31 mouse cellular contexts compared by ENCODE assay signal in genomic region chr2:101594681-101595080, GRCm38 (mm10). TPM values are rescaled to one million over a fixed set of nuclear protein-coding genes. Genes with fewer than 3 reads are reported as not detected.
DNase-seq lines count a peak whose midpoint lies in the region; ATAC-seq lines count a peak whose summit lies in the region.
"Had no signal": no experiment of that assay in that cellular context is flagged by ENCODE, and none has a peak within 500 bp of the region (broad histone marks: within the 10 kb centered on the region; RNA-seq: fewer than 3 reads in every experiment).

No protein-coding gene starts in this region.

- peaks cover 11% of the 10 kb centered on the region for H3K4me1 ChIP-seq in limb, embryonic 11.5 days (ENCODE audit: control insufficient read depth, insufficient read depth, low read length)
- H3K4me1 ChIP-seq in limb, embryonic 10.5 days = peaks cover 32% of the 10 kb centered on the region

- H3K36me3 ChIP-seq in limb, embryonic 11.5 days (ENCODE audit: control insufficient read depth, insufficient read depth, low read length) = no peaks in the 10 kb centered on the region
- H3K36me3 ChIP-seq in limb, embryonic 10.5 days = no peaks in the 10 kb centered on the region
- H3K36me3 ChIP-seq: forebrain, embryonic 10.5 days; hindbrain, embryonic 12.5 days; hindbrain, embryonic 15.5 days had no signal

- no peak for ATAC-seq in limb, embryonic 11.5 days (ENCODE audit: insufficient number of reproducible peaks, low FRiP score, low TSS enrichment, low read depth)
- peak; percentile 45 for ATAC-seq in megakaryocyte, adult 5-6 weeks (ENCODE audit: poor library complexity, severe bottlenecking)
- ATAC-seq: forebrain, embryonic 14.5 days; forebrain, postnatal 0 days; Patski had no signal

- H3K4me2 ChIP-seq in limb, embryonic 11.5 days (ENCODE audit: low read depth, severe bottlenecking) = no peak overlapping the region
- H3K4me2 ChIP-seq: heart, embryonic 11.5 days; hindbrain, embryonic 12.5 days; hindbrain, embryonic 15.5 days had no signal

- H3K27ac ChIP-seq in limb, embryonic 11.5 days (replicated peaks; ENCODE audit: low read depth, low read length) = no peak overlapping the region
- H3K27ac ChIP-seq in limb, embryonic 10.5 days = no peak overlapping the region
- H3K27ac ChIP-seq: gastrocnemius, adult 2 months; heart, adult 2 months; hindbrain, embryonic 12.5 days; hindbrain, embryonic 15.5 days had no signal

- H3K9me3 ChIP-seq in limb, embryonic 11.5 days (ENCODE audit: control insufficient read depth, low read length) = no peaks in the 10 kb centered on the region
- H3K9me3 ChIP-seq in limb, embryonic 10.5 days (replicated peaks) = no peaks in the 10 kb centered on the region
- H3K9me3 ChIP-seq: forebrain, embryonic 10.5 days; G1E; hindbrain, embryonic 12.5 days; hindbrain, embryonic 15.5 days had no signal

- DNase-seq in limb, embryonic 11.5 days (ENCODE audit: low spot score) = peak; percentile 14
- no peak for DNase-seq in limb, embryonic 10.5 days (ENCODE audit: low spot score)
- peak; percentile 24 for DNase-seq in thymus, postnatal 25 days
- no peak for DNase-seq in thymus, postnatal 0 days (ENCODE audit: low spot score)
- no peak for DNase-seq in neural tube, embryonic 10.5 days (ENCODE audit: extremely low spot score, low spot score)
- DNase-seq: adrenal gland, postnatal 10 days; adrenal gland, postnatal 36 days; B cell, adult 2 months; cerebellum, adult 18-20 months; cerebellum, adult 9-10 months; cerebellum, postnatal 14 days; forebrain, postnatal 0 days; gastrocnemius, adult 2 months; gastrocnemius, postnatal 14 days; heart, adult 2 months had no signal

- H3K9ac ChIP-seq in limb, embryonic 11.5 days (ENCODE audit: low read length) = no peak overlapping the region
- H3K9ac ChIP-seq: forebrain, postnatal 0 days; hindbrain, embryonic 12.5 days; hindbrain, embryonic 15.5 days had no signal

- H3K4me3 ChIP-seq in limb, embryonic 11.5 days (ENCODE audit: low read depth, low read length) = no peak overlapping the region
- no peak overlapping the region for H3K4me3 ChIP-seq in limb, embryonic 10.5 days
- H3K4me3 ChIP-seq: forebrain, embryonic 10.5 days; gastrocnemius, adult 2 months; heart, adult 2 months; hindbrain, embryonic 12.5 days; hindbrain, embryonic 15.5 days had no signal

- no peaks in the 10 kb centered on the region for H3K27me3 ChIP-seq in limb, embryonic 11.5 days (ENCODE audit: control insufficient read depth, insufficient read depth, low read length)
- H3K27me3 ChIP-seq in limb, embryonic 10.5 days (ENCODE audit: low read depth, poor library complexity, severe bottlenecking) = no peaks in the 10 kb centered on the region
- H3K27me3 ChIP-seq: hindbrain, embryonic 12.5 days; hindbrain, embryonic 15.5 days; Patski had no signal

- 81% methylated on average over 5 of the region's 5 CpGs for WGBS in limb, embryonic 11.5 days
- WGBS in limb, embryonic 10.5 days = 92% methylated on average over 5 of the region's 5 CpGs

RNA-seq across cellular contexts. Expression of gene Rag2, which starts 29.8 kb away (rescaled TPM):
- 0.13 TPM in 1 of 2 replicates, not detected in the other for polyA plus RNA-seq in limb, embryonic 11.5 days (2014; fragmentation: Nextera tagmentation; extraction: Ambion mirVana)
- not detected in 2 replicates for polyA plus RNA-seq in limb, embryonic 10.5 days (2016; fragmentation: Nextera tagmentation; extraction: Ambion mirVana)
- polyA plus RNA-seq in thymus, postnatal 0 days (2015; fragmentation: Nextera tagmentation; extraction: Ambion mirVana) = 116 and 143 TPM in 2 replicates
- 0.48 TPM in 1 of 2 replicates, not detected in the other for total RNA-seq in megakaryocyte, adult 5-6 weeks (2015)
- not detected in 2 replicates for total RNA-seq in megakaryocyte, adult 5-6 weeks (2017)
- total RNA-seq: adrenal gland, adult 18-20 months; adrenal gland, postnatal 36 days; CH12.LX; forebrain, postnatal 0 days; gastrocnemius, adult 2 months; gastrocnemius, postnatal 14 days; gastrocnemius, postnatal 4 days; heart, adult 2 months; heart, postnatal 25 days had no signal
- polyA plus RNA-seq: embryonic facial prominence, embryonic 11.5 days; forebrain, embryonic 10.5 days; forebrain, postnatal 0 days; frontal cortex, adult 2 months; G1E; heart, adult 2 months; heart, embryonic 11.5 days; heart, embryonic 14.5 days; heart, postnatal 0 days; hindbrain, embryonic 15.5 days; Patski had no signal

RNA-seq across cellular contexts. Expression of gene Rag1, which starts 54.6 kb away (rescaled TPM):
- 0.56 and 0.87 TPM in 2 replicates for polyA plus RNA-seq in limb, embryonic 11.5 days (2014; fragmentation: Nextera tagmentation; extraction: Ambion mirVana)
- polyA plus RNA-seq in limb, embryonic 10.5 days (2016; fragmentation: Nextera tagmentation; extraction: Ambion mirVana) = 0.08 and 0.58 TPM in 2 replicates
- 319 and 337 TPM in 2 replicates for polyA plus RNA-seq in thymus, postnatal 0 days (2015; fragmentation: Nextera tagmentation; extraction: Ambion mirVana)
- 0.05 TPM in 1 of 2 replicates, not detected in the other for total RNA-seq in megakaryocyte, adult 5-6 weeks (2015)
- 0.04 and 0.77 TPM in 2 replicates for total RNA-seq in megakaryocyte, adult 5-6 weeks (2017)
- total RNA-seq: adrenal gland, adult 18-20 months; adrenal gland, postnatal 36 days; CH12.LX; gastrocnemius, adult 2 months; heart, postnatal 25 days had no signal
- polyA plus RNA-seq: forebrain, embryonic 10.5 days; heart, embryonic 11.5 days; heart, embryonic 14.5 days; Patski had no signal

RNA-seq across cellular contexts. Expression of gene B230118H07Rik, which starts 54.7 kb away (rescaled TPM):
- polyA plus RNA-seq in limb, embryonic 11.5 days (2014; fragmentation: Nextera tagmentation; extraction: Ambion mirVana) = 60.6 and 61.7 TPM in 2 replicates
- 46.8 and 54.4 TPM in 2 replicates for polyA plus RNA-seq in limb, embryonic 10.5 days (2016; fragmentation: Nextera tagmentation; extraction: Ambion mirVana)
- 109 and 145 TPM in 2 replicates for polyA plus RNA-seq in thymus, postnatal 0 days (2015; fragmentation: Nextera tagmentation; extraction: Ambion mirVana)
- 21.2 and 22.0 TPM in 2 replicates for total RNA-seq in megakaryocyte, adult 5-6 weeks (2015)
- 17.8 and 19.7 TPM in 2 replicates for total RNA-seq in megakaryocyte, adult 5-6 weeks (2017)

Comparison
In these comparisons a context has a peak if more than half of its experiments do, and no peak if none do; other contexts are left out.
1. DNase-seq: peak in limb, embryonic 11.5 days (single experiment) and thymus, postnatal 25 days (single experiment); none in limb, embryonic 10.5 days (single experiment), thymus, postnatal 0 days (single experiment) and neural tube, embryonic 10.5 days (single experiment).
2. RNA of gene Rag2, which starts 29.8 kb away (polyA plus RNA-seq): 116 to 143 TPM in thymus, postnatal 0 days; 0.13 TPM in limb, embryonic 11.5 days and not detected in limb, embryonic 10.5 days; every median in the first group is over 100 times any median in the second.
3. RNA of gene Rag1, which starts 54.6 kb away (polyA plus RNA-seq): 319 to 337 TPM in thymus, postnatal 0 days; 0.08 to 0.58 TPM in limb, embryonic 10.5 days and 0.56 to 0.87 TPM in limb, embryonic 11.5 days; every median in the first group is over 100 times any median in the second.